10 mouse cellular contexts compared by ENCODE assay signal in genomic region chr10:96273607-96274365, GRCm38 (mm10).
A peak's percentile ranks its signal among the peaks of the same experiment; 100 is the strongest.
DNase-seq lines count a peak whose midpoint lies in the region; ATAC-seq and TF ChIP-seq lines count a peak whose summit lies in the region.
"Had no signal": no experiment of that assay in that cellular context is flagged by ENCODE, and none has a peak within 500 bp of the region (broad histone marks: within the 10 kb centered on the region; RNA-seq: fewer than 3 reads in every experiment).

No protein-coding gene starts in this region.

- H3K9me3 ChIP-seq in midbrain, embryonic 15.5 days: no peaks in the 10 kb centered on the region
- no peaks in the 10 kb centered on the region for H3K9me3 ChIP-seq in midbrain, embryonic 10.5 days (replicated peaks)
- H3K9me3 ChIP-seq: lung, embryonic 15.5 days had no signal

- peaks cover 3% of the 10 kb centered on the region for H3K4me1 ChIP-seq in embryonic fibroblast, embryonic 13.5 days (ENCODE audit: control insufficient read depth, insufficient read depth, low read length)
- no peaks in the 10 kb centered on the region for H3K4me1 ChIP-seq in midbrain, embryonic 15.5 days
- no peaks in the 10 kb centered on the region for H3K4me1 ChIP-seq in midbrain, embryonic 10.5 days

- no peak for TF ChIP-seq CTCF in embryonic fibroblast, embryonic 13.5 days (IDR thresholded peaks at IDR 0.05; ENCODE audit: borderline replicate concordance, insufficient read depth, low read length)

- no peak for TF ChIP-seq POLR2A in embryonic fibroblast, embryonic 13.5 days (IDR thresholded peaks at IDR 0.05; ENCODE audit: low read depth, low read length)

- intact Hi-C loops in gastrocnemius, postnatal 14 days (cut with DNase I; ENCODE audit: low total_unique reads): no loop called here

- 91% methylated on average over 7 of the region's 7 CpGs for WGBS in midbrain, embryonic 15.5 days
- 82% methylated on average over 7 of the region's 7 CpGs for WGBS in midbrain, embryonic 10.5 days

- H3K36me3 ChIP-seq in midbrain, embryonic 15.5 days (replicated peaks): no peaks in the 10 kb centered on the region
- no peaks in the 10 kb centered on the region for H3K36me3 ChIP-seq in midbrain, embryonic 10.5 days
- H3K36me3 ChIP-seq: lung, embryonic 15.5 days had no signal

- H3K9ac ChIP-seq in midbrain, embryonic 15.5 days: no peak overlapping the region
- H3K9ac ChIP-seq: lung, embryonic 15.5 days had no signal

- DNase-seq in 3T3-L1 (ENCODE audit: low read depth, low spot score) (peak; percentile 65), 416B (ENCODE audit: low read depth) (peak; percentile 33)
- peak; percentile 73 to 75 for DNase-seq in natural killer cell, adult 2 months (ENCODE audit: low spot score in 2 of 2)
- no peak for DNase-seq in gastrocnemius, postnatal 14 days
- DNase-seq in midbrain, embryonic 10.5 days (ENCODE audit: low spot score): no peak

- peak overlapping the region; percentile 45; the same call in 1 of the 2 replicates for H3K27ac ChIP-seq in embryonic fibroblast, embryonic 13.5 days (ENCODE audit: insufficient read depth, low read length)
- H3K27ac ChIP-seq in midbrain, embryonic 15.5 days: no peak overlapping the region
- H3K27ac ChIP-seq in midbrain, embryonic 10.5 days (replicated peaks): no peak overlapping the region
- H3K27ac ChIP-seq: heart, adult 2 months; lung, embryonic 15.5 days had no signal

- H3K4me3 ChIP-seq in embryonic fibroblast, embryonic 13.5 days (ENCODE audit: insufficient read depth, low read length): no peak overlapping the region
- no peak overlapping the region for H3K4me3 ChIP-seq in midbrain, embryonic 15.5 days
- H3K4me3 ChIP-seq in midbrain, embryonic 10.5 days: no peak overlapping the region
- H3K4me3 ChIP-seq: erythroblast, embryonic 14.5 days; heart, adult 2 months; lung, embryonic 15.5 days had no signal

- no peaks in the 10 kb centered on the region for H3K27me3 ChIP-seq in midbrain, embryonic 15.5 days (replicated peaks)
- no peaks in the 10 kb centered on the region for H3K27me3 ChIP-seq in midbrain, embryonic 10.5 days (ENCODE audit: low read depth, poor library complexity, severe bottlenecking)
- H3K27me3 ChIP-seq: lung, embryonic 15.5 days had no signal

- no peak for ATAC-seq in midbrain, embryonic 15.5 days (replicated peaks)

- H3K4me2 ChIP-seq in midbrain, embryonic 15.5 days: no peak overlapping the region
- H3K4me2 ChIP-seq: lung, embryonic 15.5 days had no signal

Comparison
In these comparisons a context has a peak if more than half of its experiments do, and no peak if none do; other contexts are left out.
1. DNase-seq: peak in 3T3-L1 (single experiment), 416B (single experiment) and natural killer cell, adult 2 months (2 of 2); none in gastrocnemius, postnatal 14 days (single experiment) and midbrain, embryonic 10.5 days (single experiment).